Mouse (Mus musculus): ENCODE measurements around the gene Il4.

The Il4 gene

DNA sequence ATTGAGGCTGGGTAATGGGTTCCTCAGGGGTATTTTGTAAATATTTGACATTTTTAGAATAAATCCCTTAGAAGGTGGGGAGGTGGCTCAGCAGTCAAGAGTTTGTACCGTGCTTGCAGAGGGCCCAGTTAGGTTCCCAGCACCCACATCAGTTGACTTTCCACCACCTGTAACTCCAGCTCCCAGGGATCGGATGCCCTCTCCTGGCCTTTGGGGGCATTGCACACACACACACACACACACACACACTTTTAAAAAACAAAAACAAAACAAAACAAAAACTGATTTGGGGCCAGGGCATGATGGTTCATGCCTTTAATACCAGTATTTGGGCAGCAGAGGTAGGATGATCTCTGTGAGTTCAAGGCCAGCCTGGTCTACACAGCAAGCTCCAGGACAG, 5.7 kb upstream of the Il4 start:
- no peak for DNase-seq (ENCODE audit: low spot score in 2 of 2)

DNA sequence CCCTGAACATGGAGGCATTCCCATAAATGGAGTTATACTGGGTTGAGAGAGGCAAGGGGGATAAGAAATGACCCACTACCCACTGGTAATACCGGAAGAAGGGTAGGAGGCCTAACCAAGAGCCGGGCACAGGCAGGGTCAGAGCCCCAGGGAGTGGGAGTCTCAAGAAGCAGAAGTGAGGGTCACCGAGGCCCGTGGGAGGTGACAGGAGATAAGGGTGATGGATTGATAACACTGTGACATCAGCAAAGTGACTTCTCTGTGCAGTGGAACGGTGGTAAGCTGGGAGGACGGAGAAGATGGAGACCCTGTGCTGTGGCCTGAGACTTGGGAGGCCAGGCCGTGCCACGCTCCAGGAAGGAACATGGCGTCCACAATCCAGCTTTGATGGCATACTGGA, 5.1 kb upstream of the Il4 start:
- no peak for DNase-seq (ENCODE audit: low spot score in 2 of 2)

DNA sequence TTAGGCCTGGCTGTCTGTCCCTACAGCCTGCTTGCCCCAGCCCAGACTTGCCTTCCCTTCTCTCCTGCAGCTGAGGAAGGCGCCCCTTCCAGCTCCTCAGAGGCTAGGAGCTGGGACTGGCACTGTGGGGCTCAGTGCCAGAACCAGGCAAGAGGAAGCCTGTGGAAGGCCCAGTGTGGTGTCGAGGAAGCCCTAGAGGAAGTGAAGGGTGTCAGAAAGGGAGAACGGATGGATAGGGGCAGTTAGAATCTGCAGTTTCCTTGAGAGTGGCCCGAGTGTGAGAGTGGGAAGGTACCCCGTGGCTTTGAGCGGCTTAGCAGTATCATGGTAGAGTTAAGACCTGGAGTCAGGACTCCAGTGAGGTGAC, 4.0 kb upstream of the Il4 start:
- no peak for DNase-seq (ENCODE audit: low spot score in 2 of 2)

DNA sequence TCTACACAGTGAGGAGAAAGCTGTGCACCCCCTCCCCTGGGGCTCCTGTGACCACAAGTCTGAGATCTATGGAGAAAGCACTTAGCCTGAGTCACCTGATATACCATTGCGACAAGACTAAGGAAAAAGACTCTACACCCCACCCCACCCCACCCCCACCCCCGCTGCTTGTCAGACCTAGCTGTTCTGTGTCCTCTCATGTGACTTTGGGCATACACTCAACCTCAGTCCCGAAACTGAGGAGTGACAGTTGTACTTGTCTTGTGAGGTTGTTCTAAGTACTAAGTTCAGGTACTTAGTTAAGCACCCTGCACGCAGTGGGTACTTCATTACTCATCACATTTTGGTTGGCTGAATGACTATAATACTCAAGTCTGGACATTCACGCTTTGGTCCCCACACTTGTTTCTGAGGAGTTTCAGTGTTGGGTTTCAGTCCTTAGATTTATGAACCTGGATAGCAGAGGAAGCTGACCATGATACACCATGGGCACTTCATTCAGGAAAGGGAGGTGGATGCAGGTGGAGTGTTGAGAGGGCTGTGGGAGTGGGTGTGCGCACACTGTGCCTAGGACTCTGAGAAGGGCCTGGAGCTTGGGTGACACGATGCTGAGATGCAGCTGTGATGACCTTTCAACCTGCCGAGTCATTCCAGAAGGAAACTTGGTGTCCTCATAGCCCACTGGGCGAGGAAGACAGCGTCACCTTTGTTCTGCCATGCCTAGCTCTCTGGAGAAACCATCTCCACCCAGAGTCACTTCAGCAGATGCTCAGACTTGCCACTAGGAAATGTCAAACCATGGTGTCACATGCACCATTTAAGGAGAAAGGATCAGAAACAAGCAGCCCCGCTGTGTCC, 3.3 kb upstream of the Il4 start:
- no peak for DNase-seq (ENCODE audit: low spot score in 2 of 2)

DNA sequence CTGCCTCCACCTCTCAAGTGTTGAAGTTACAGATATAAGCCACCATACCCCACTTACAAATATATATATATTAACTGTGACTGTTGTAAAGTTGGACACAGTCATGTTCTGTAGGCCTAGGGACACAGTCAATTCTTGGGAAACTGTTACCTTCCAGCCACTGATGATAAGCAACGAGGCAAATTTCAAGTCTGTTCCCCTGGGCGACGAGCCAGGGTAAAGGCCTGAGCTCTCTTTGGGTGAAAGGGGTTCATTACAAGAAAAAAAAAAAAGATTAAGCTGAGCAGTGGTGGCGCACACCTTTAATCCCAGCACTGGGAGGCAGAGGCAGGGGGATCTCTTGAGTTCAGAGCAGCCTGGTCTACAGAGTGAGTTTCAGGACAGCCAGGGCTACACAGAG, 1.6 kb upstream of the Il4 start:
- no peak for DNase-seq (ENCODE audit: low spot score in 2 of 2)

DNA sequence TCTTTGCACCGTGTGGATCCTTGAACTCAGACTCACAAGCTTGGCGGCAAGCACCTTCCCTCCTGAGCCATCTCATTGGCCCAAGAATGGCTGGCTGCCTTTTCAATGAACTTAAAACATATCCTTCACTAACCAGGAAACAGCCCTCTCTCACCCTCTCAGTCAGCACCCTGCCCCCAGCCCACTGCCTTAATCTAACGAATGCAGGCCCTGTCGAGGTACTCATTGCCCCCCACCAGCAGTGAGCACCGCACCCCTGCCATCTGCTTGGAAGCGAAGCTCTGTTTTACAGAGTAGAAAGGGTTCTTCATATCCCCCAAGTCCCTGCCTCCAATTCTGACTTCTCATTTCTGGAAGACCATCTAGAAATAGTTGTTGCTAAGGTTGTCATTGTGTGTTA, 959 bp upstream of the Il4 start:
- DNase-seq (ENCODE audit: low spot score in 2 of 2), result no peak

DNA sequence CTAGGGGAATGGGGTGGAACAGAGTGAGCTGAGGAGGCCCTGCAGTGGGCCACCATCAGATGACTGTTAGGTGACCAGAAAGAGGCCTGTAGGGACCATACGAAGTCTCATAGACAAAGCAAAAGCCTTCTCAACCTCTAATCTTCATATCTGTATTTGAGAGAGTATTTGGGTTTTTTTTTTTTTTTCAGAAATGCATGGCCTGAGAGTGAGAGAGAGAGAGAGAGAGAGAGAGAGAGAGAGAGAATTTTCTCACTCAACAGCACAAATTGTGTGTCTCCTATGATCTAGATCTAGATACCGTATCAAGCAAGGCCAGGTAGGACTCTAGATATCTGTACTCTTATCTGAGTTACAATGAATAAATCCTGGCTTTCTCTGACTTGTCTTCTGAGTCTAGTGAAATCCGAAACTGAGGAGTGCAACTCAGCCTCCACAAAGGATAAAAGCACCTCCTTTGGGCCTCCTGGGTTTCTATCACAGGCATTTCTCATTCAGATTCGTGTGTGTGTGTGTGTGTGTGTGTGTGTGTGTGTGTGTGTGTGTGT, 833 bp downstream of the Il4 start:
- DNase-seq (ENCODE audit: low spot score in 2 of 2), result no peak

DNA sequence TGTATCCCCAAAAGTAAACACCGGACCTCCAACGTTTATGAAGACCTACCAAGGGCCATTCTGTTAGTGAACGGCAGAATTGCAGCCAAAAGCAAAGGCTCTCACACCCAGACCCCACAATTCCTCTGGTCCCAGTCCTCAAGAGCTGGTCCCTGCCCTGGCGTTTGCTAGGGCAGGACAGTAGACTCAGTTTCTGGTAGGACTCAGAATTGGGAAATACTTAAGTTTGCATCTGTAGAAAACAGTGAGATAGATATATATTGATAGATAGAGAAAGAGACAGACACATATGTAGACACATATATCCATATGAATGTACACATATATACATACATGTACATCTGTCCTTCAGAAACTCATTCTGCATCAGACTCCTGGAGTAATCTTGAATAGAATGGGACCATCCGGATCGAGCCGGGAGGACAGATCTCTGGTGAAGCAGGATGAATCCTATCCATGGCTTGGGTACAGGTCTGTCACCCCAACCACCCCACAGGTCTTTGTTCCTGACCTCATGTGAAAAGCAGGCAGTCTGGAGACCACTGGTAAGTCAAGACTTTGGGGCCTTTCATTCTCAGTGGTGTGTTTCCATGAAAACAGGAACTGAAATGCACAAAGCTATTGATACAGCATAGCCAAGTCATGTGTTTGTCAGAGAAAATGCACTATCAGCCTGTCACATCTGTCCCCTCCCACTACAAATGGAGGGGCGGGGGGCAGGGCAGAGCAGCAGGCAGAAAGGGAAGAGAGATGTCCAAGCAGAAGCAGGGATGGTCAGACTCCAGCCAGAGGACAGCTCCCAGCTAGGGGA, 1.5 kb downstream of the Il4 start:
- DNase-seq (ENCODE audit: low spot score in 2 of 2), result peak; percentile 15 to 18

DNA sequence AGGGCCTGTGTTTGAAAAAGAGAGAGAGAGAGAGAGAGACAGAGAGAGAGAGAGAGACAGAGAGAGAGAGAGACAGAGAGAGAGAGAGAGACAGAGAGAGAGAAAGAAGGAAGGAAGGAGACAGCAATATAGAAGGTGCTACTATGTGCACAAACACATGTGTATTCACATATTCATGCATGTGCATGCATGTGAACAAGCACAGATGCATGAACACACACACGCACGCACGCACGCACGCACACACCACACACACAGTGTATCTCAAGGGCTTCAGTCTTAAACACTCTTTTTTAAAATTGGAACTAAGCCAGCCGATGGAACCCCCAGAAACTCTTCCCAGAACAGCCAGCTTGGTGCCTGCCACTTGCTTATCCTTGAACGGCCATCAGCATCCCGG, 2.9 kb downstream of the Il4 start:
- no peak for DNase-seq (ENCODE audit: low spot score in 2 of 2)

DNA sequence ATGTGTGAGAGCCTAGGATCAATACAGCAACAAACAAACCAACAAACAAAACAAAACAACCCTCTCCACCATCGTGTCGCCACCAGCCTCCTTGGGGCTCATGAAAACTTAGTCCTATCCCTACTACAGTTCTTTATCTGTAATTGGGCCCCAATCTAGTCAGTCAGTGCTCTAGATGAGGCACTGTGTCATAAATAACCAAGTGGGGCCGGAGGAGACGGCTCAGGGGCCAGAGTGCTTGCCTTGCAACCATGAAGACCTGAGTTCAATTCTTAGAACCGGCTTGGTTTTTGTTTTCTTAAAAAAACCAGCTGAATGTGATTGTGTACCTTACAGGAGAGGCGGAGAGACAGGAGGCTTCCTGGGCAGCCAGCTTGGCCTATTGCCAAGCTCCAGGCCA, 3.3 kb downstream of the Il4 start:
- DNase-seq (ENCODE audit: low spot score in 2 of 2), result no peak

DNA sequence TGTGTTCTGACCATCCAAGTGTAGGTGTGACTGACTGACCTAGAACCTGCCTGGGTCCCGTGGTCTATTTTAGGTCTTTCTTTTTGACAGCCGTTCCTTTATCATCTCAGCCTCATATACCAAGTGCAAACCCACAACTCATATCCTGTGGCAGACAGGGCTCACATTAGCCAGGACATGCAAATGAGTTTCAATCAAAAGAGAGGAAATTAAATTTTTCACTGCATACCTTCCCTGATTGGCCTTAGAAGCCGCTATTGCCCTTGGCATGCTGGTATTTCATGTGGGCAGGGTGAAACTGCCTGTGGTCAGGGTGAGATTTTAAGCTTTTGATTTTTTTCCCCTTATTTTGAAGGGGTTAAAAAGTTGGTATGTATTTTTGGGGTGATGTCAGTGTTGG, 8.8 kb downstream of the Il4 start:
- DNase-seq (ENCODE audit: low spot score in 2 of 2), result no peak

DNA sequence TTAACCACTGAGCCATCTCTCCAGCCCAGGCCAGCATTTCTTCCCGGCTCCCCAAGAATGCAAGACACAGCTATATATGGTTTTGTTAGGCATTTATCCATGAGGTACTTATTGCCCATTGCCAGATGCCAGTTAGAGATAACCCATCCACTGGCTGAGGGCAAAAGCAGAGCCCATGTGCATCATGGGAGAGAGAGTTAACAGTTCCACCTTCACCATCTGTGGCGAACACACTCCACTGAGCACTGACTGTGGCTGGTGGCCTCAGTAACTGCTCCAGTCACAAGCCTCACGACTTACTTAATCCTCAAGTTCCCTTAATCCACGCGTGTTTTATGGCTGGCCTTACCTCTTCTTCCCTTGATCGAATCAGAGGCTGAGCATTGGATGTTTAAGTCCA, 9.2 kb downstream of the Il4 start:
- no peak for DNase-seq (ENCODE audit: low spot score in 2 of 2)

DNA sequence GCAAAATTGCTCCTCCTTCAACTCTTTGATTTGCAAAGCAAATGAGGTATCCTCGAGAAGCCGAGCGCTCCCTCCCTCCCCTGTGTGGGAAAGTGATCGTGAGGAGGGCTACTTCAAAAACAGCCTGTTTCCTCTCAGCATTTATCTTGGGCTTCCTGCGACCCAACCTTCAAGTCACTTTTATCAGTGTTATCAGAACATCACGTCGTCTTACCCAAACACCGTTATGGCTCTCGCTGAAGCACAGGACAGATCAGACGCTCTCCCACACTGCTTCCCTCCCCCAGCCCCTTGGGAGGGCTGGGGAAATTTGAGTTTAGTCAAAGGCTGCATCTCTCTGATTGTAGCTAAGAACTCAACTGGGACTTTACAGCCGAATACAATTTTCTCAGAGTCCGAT, 12.9 kb downstream of the Il4 start:
- DNase-seq (ENCODE audit: low spot score in 2 of 2), result no peak

DNA sequence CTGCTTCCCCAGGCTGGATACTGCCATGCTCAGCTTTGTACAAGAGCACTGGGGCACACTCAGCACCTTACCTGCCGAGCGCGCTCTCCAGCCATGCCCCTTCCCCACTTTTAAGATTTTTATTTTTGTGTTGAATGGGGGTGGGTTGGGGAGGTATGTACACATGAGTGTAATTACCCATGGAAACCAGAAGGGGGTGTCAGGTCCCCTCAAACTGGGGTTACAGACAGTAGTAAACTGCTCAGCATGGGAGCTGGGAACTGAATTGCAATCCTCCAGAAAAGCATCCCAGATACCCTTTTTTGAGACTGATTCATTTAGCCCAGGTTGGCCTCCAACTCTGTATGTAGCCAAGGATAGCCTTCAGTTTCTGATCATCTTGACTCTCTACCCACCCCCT, 13.5 kb downstream of the Il4 start:
- no peak for DNase-seq (ENCODE audit: low spot score in 2 of 2)

DNA sequence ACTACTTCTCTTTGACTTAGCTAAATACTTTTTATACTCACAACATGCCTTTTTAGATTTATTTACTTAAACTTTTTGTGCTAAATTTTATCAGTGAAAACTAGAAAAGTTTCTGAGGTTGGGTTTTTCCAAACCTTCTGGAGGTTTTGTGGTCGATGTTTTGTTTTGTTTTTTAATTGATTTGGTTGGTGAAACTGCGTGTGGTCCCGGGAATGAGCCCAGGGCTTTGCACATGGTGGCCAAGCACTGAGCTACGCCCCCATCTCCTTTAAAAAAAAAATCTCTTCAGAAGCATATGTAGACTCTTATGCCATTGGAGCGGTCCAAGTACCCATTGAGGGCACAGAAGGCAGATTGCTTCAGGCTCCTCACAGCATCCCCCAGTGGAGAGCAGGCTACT, 27.4 kb downstream of the Il4 start:
- no peak for DNase-seq (ENCODE audit: low spot score in 2 of 2)

DNA sequence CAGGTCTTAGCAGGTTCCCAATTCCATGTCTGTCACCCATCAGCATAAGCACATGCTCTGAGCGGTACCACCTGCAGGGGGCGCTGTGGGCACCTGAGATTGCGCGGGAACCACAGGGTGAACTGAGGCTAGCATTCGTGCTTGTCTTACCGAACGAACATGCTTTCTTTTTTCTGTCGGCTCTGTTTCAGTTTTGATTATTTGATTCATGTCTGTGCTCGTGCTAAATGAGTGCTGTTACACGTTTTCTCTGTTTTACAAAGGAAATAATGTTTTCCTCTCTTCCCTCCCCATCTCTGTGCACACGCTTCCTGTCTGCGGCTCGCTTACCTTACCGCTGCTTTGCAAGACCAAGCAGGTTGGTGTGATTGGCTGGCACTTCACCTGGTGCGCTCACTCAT, 28.1 kb downstream of the Il4 start:
- DNase-seq (ENCODE audit: low spot score in 2 of 2), result peak; percentile 40 to 58

DNA sequence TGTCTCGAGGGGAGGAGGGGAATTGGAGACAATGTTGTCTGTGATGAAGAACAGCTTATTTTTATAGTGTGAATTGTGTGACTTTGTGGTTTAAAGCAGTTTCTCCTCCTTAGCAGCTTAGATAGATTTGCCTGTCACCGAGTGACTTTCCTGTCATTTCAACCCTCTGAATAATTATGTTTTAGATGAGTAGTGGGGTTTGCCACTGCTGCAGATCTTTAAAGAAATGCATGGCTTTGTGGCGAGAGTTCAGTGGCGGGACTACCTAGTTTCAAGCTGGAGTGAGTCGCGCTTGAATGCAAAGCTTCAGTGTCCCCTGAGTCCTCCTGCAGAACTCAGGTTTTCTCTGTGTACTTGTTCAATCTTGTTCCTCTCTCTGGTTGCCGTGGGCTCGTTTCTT, 30.2 kb downstream of the Il4 start:
- DNase-seq (ENCODE audit: low spot score in 2 of 2), result no peak

DNA sequence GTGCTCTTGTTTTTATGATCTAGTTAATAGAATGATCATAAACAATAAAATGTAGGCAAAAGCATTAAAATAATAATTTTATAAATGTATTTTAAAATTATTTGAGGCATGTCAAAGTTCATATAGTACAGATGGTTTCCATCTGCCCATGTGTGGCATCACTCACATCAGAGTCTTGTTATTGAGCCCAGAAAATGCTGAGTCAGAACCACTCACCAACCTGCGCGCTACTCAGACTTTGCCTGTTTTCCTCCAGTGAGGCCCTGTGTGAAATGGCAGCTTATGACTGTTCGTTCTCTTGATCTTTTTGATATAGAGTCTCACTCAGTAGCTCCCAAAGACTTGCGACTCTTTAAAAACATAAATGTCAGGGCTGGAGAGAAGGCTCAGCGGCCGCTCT, 33.0 kb downstream of the Il4 start:
- no peak for DNase-seq (ENCODE audit: low spot score in 2 of 2)

DNA sequence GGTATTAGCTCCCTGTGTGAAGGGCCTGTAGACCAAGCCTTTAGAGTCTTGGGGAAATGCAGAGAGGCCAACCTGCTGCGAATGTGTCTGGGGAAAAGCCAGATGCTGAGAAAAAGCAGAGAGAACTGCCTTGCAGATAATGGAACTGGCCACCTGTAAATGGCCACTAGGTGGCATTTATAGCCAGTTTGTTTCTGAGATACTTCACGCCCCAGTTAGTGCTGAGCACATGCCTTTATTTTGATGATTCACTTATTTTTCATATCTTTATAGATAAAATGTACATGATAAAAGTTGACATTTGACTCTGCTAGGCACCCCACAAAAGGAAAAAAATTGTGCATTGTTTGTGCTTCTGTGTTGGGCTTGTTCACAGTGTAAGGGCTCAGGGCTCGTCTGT, 33.6 kb downstream of the Il4 start:
- no peak for DNase-seq (ENCODE audit: low spot score in 2 of 2)

DNA sequence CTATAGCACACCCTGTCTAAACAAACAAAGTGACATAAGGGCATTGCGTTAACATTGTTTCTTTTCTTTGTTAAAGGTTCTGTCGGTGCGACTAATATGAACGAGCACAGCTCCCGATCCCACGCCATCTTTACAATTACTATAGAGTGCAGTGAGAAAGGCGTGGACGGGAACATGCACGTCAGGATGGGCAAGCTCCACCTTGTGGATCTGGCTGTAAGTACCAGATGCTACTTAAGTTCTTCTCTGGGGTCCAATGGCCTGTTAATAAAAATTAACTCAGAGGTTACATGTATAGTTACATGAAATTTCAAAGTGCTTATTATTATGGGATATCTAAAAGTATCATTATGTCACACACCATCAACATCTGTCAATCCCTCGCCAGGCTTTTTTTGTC, 35.3 kb downstream of the Il4 start:
- no peak for DNase-seq (ENCODE audit: low spot score in 2 of 2)

DNA sequence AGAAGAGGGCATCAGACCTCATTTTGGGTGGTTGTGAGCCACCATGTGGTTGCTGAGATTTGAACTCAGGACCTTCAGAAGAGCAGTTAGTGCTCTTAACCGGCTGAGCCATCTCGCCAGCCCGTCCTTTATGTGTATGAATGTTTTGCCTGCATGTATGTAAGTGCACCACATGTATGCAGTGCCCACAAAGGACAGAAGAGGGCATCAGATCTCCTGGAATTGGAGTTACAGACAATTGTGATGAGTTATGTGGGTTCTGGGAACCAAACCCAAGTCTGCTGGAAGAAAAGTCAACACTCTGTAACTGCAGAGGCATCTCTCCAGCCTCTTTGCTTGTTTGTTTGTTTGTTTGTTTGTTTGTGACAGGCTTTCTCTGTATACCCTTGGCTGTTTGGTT, 37.9 kb downstream of the Il4 start:
- no peak for DNase-seq (ENCODE audit: low spot score in 2 of 2)

DNA sequence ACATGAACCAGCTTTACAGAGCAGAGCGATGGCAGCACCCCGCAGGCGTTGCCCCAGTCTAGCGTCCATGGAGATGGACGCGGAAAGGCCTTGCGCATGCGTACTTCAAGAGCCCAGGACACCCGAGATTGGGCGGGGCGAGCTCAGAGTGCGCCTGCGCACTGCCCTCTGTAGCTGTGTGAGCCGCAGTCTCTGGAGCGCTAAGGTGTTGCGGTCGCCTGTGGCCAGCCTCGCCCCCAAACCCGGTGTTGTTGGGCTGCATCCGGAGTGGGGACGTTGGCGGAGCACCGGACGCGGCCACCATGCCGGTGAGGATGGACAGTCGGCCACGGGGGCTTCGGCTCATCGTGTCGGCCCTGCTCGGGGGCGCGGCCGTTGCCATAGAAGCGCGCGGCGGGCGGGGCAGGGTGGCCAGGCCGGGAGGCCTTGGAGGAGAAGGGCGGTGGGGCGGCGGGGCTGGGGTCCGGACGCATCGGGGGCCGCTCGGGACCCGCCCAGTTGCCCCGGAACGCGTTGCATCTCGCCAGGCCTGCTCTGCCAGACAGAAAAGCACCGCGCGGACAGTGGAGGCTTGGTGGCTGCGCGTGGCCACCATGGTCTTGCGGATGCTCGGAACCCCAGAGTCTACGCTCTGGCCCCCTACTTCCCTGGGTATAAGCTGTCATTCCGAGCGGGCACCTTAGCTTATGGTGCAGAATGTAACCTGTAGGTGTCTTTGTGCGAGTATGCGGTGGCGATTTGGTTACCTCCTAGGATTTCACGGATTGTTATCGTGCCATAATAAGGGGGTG, 51.0 kb downstream of the Il4 start, which contains the start of gene Kif3a:
Gene Kif3a (plus strand): TSS at position 156 of the 791 bp plus-strand sequence.
- peak; percentile 92 to 95 for DNase-seq (ENCODE audit: low spot score in 2 of 2)
